Mouse (Mus musculus) intestine, embryonic 15.5 days (tissue): ENCODE measurements at regions not wholly inside any gene's neighbourhood (a gene's known extent, or its start where the extent isn't known, plus 50 kb on each side); places are given as distances from the start of the nearest gene placed in this dataset.

Experiments used
- ATAC-seq: fragments of 200-750 bp; cut with Nextera tagmentation; 2 replicates; pipeline ENCODE4 v1.8.0; 2017; ENCODE audit warnings: moderate TSS enrichment, moderate library complexity
- H3K27ac ChIP-seq: fragments of 300-500 bp; sonication (generic); 2 replicates; pipeline ENCODE4 v1.5.1; 2015; ENCODE audit warnings: mild to moderate bottlenecking, inconsistent platforms
- H3K27me3 ChIP-seq: fragments of 300-500 bp; sonication (generic); replicated peaks from 2 replicates; pipeline ENCODE4 v1.6.1; 2015; ENCODE audit warnings: inconsistent platforms
- H3K36me3 ChIP-seq: fragments of 300-500 bp; sonication (generic); 2 replicates; pipeline ENCODE4 v1.6.1; 2015; ENCODE audit warnings: inconsistent platforms
- H3K4me1 ChIP-seq: fragments of 300-500 bp; sonication (generic); replicated peaks from 2 replicates; pipeline ENCODE4 v1.6.1; 2015; ENCODE audit warnings: inconsistent platforms
- H3K4me2 ChIP-seq: fragments of 300-500 bp; sonication (generic); replicated peaks from 2 replicates; pipeline ENCODE4 v1.6.1; 2015; ENCODE audit warnings: mild to moderate bottlenecking, inconsistent platforms
- H3K4me3 ChIP-seq: fragments of 300-500 bp; sonication (generic); replicated peaks from 2 replicates; pipeline ENCODE4 v1.5.1; 2015; ENCODE audit warnings: inconsistent platforms
- H3K9ac ChIP-seq: fragments of 300-500 bp; sonication (generic); 2 replicates; pipeline ENCODE4 v1.6.1; 2015; ENCODE audit warnings: inconsistent platforms
- H3K9me3 ChIP-seq: fragments of 300-500 bp; sonication (generic); 2 replicates; pipeline ENCODE4 v1.6.1; 2016; ENCODE audit warnings: inconsistent platforms
- WGBS: fragments of 180-500 bp; shearing (Covaris S2); methylation state at CpG from one replicate; pipeline ENCODE4 v1.1.7; 2015; 5-methylcytosine and 5-hydroxymethylcytosine counted together

DNA sequence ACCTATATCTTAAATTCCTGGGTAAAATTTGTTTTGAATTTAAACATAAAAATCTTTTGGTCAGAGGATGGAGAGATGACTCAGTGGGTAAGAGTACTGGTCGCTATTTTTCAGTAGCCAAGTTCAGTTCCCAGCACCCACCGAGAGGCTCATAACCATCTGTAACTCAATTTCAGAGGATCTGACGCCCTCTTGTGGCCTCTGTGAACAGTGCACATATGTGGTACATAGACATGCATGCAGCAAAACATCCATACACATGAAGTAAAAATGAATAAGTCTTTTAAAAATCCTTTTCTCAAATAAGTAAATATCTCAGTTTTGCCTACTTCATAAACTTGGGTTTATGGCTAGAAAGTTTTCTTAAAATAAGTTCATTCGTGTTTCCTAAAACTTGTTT lies 163.4 kb upstream of the Kbtbd8 start:
- Histone ChIP-seq H3K4me1 (no peaks in the 10 kb centered on the region), H3K9me3 (no peaks in the 10 kb centered on the region), H3K36me3 (no peaks in the 10 kb centered on the region), H3K27me3 (no peaks in the 10 kb centered on the region), H3K4me3 (no peak overlapping the region), H3K4me2 (no peak overlapping the region), H3K27ac (no peak overlapping the region), H3K9ac (no peak overlapping the region)
- WGBS: 87% methylated on average over 4 of the region's 4 CpGs
- ATAC-seq: no peak

DNA sequence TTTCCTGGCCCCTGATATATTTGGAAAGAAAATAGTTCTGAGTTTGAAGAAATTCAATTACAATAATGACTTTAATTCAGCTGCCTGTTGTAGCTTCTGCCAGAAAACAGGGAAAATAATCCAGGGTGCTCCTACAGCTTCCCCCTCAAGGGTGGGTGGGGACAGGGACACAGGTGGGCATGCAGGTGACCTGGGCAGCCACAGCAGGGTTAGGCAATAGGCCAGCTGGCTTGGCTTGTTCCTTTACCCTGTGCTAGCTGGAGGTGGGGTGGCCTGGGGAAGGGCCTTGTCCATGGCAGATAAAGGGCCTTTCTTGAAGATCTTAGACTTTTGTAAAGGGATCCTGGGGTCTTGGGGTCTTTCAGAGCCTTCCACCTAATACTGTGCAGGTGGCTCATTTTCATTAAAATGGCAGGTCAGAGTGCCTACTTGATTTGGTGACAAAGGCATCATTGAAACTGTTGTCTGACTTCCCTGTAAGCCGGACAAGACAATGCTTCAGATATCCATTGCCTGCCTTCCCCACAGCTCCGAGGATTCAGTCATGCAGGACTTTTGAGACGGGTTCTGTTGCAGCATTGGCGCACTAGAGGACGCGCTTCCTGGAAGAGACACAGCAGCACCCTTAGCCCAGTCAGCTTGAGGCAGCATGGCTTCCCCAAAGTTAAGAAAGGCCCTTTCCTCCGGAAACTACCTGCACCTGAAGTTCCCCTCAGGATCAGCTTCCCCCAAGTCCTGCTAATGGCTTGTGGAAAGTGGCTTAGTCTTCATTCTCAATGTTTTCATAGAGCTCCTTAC lies 164.9 kb upstream of the Kbtbd8 start:
- ATAC-seq: no peak
- Histone ChIP-seq H3K27ac (no peak overlapping the region), H3K4me3 (no peak overlapping the region), H3K4me1 (no peaks in the 10 kb centered on the region), H3K4me2 (no peak overlapping the region), H3K27me3 (no peaks in the 10 kb centered on the region), H3K9me3 (no peaks in the 10 kb centered on the region), H3K36me3 (no peaks in the 10 kb centered on the region), H3K9ac (no peak overlapping the region)
- WGBS: 92% methylated on average over 7 of the region's 7 CpGs

DNA sequence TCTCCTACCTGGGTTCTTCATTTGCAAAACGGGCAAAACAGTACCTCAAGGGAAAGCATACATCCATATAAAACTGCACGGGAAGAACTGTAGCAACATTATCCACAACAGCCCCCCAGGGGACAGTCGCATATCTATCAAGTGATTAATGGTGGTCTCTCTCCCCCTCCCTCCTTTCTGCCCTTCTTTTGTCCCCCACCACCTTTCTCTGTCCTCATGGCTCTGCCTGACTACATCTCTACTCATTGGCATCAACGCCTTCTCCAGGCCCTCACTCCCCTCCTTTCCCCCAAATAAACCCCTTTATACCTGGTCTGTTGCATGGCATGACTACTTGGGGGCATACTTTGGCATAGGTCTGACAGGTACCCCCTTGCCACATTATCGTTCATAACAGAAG lies 166.1 kb upstream of the Kbtbd8 start:
- Histone ChIP-seq H3K27me3 (no peaks in the 10 kb centered on the region), H3K4me1 (no peaks in the 10 kb centered on the region; the same call in 1 of the 2 replicates), H3K9me3 (no peaks in the 10 kb centered on the region), H3K27ac (no peak overlapping the region), H3K4me2 (no peak overlapping the region), H3K36me3 (no peaks in the 10 kb centered on the region), H3K4me3 (no peak overlapping the region), H3K9ac (no peak overlapping the region)
- WGBS: 84% methylated on average over 5 of the region's 5 CpGs
- no peak for ATAC-seq

DNA sequence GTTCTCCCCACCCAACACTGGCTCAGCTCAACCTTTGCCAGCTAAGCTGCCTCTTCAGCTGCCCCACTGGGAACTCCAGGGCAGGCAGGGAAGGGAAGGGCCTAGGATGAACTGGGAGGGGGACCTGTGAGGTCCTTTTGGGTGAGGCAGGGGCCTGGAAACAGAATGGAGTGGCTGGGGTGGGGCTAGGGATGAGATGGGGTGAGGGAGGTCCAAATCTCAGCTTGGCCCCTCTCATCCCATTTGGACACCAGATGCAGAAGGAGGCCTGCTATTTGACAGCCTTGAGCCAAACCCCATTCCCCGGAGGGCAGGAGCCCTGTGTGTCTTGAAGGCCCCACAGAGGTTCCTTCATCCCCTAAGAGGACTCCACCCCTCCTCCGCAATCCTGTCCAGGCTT lies 166.7 kb upstream of the Kbtbd8 start:
- Histone ChIP-seq H3K36me3 (no peaks in the 10 kb centered on the region), H3K4me3 (no peak overlapping the region), H3K27ac (no peak overlapping the region), H3K4me2 (no peak overlapping the region), H3K4me1 (no peaks in the 10 kb centered on the region; the same call in 1 of the 2 replicates), H3K9me3 (no peaks in the 10 kb centered on the region), H3K27me3 (no peaks in the 10 kb centered on the region), H3K9ac (no peak overlapping the region)
- no peak for ATAC-seq
- 83% methylated on average over 2 of the region's 2 CpGs for WGBS

DNA sequence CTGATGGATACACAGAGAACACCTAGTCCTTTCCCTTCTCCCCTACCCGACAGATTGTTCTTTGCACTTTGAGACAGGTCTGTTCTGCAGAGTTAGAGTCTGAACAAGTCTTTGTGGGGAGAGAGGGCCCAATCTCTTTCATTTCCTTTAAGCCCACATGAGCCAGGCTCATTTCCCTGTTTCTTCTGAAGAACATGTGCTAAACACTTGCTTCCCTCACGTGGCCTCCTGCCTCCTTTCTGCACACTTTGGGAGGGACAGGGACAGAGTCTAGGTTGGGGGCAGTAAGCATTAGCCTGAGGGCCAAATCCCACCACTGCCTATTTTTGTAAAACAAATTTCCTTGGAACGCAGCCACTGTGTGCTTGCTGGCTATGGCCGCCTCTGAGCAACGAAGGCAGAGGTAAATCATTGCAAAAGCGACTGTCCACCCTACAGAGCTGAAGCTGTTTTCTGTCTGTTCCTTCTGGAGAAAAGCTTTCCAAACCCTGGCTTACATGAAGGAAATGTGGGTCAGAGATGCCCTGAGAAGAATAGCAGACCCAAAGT lies 170.6 kb upstream of the Kbtbd8 start:
- H3K4me3 ChIP-seq: no peak overlapping the region
- no peaks in the 10 kb centered on the region for H3K9me3 ChIP-seq
- H3K36me3 ChIP-seq: no peaks in the 10 kb centered on the region
- H3K4me2 ChIP-seq: no peak overlapping the region
- no peaks in the 10 kb centered on the region for H3K27me3 ChIP-seq
- WGBS: 52% methylated on average over 6 of the region's 6 CpGs
- 0 out of 2 replicates have a peak overlapping the region, but pooled peaks have one; percentile 13 for H3K27ac ChIP-seq
- no peak for ATAC-seq
- no peak overlapping the region for H3K9ac ChIP-seq
- peaks cover 6% of the 10 kb centered on the region; the same call in 1 of the 2 replicates for H3K4me1 ChIP-seq

DNA sequence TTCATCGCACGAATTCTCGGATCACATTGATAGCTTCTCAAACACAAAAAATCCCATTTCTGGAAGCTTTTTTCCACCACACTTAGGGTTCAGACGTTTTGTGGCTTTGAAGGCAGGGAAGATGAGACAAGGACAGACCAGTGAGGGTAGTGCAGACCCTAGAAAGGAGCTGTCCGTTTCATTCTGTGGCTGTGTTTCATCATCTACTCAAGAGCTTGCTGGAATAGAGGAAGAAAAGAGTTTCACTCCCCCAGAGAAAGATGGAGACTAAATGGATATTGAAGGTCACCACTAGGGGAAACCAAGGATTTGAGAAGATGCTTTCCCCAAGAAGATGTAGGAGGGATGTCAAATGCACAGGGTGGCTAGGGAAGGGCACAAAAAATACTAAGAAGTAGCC lies 171.3 kb upstream of the Kbtbd8 start:
- WGBS: 76% methylated on average over 5 of the region's 5 CpGs
- Histone ChIP-seq H3K4me2 (no peak overlapping the region), H3K27ac (no peak overlapping the region), H3K4me3 (no peak overlapping the region), H3K27me3 (no peaks in the 10 kb centered on the region), H3K9me3 (no peaks in the 10 kb centered on the region), H3K9ac (no peak overlapping the region), H3K4me1 (peaks cover 6% of the 10 kb centered on the region; the same call in 1 of the 2 replicates), H3K36me3 (no peaks in the 10 kb centered on the region)
- no peak for ATAC-seq

DNA sequence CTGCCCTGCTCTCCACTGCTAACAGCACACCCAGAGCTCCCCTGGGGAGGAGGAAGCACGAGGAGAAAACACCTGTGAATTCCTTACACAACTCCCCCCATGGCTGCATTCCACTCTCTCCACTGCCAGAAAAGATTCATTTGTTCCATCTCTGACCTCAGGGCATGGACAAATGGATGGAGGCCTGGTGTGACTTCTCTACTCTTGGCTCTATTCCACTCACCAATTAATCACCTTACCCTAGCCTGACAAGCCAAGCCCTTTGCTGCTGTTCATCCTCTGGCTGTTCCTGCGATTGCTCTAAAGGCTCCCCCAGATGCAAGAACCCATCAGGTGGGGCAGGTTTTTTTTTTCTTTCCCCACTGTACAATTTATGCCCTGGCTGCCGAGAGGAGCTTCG lies 172.8 kb upstream of the Kbtbd8 start:
- Histone ChIP-seq H3K27me3 (no peaks in the 10 kb centered on the region), H3K36me3 (no peaks in the 10 kb centered on the region), H3K4me1 (peaks cover 6% of the 10 kb centered on the region; the same call in 1 of the 2 replicates), H3K9me3 (no peaks in the 10 kb centered on the region), H3K4me2 (no peak overlapping the region), H3K9ac (no peak overlapping the region), H3K27ac (no peak overlapping the region), H3K4me3 (no peak overlapping the region)
- WGBS: 31% methylated on average over 4 of the region's 4 CpGs
- no peak for ATAC-seq

DNA sequence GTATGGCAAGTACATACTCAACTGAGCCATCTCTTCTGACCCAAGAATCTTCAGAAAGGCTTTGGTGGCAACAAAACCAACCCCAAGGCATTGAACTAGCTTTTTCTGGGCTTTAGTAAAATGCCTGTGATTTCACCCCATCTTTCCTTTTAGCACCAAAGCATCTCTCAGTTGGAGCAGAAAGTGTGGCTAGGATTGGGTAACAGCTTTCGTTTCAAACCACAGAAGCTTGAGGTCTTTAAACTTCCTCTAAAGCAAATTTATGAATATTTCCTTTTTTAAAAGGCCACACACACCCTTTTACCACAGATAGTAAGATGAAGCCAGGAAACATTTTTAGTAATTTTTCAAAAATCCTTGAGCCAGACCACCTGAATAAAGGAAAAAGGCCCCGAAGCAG lies 178.1 kb upstream of the Kbtbd8 start:
- no peaks in the 10 kb centered on the region for H3K27me3 ChIP-seq
- H3K9ac ChIP-seq: no peak overlapping the region
- H3K27ac ChIP-seq: no peak overlapping the region
- H3K4me2 ChIP-seq: no peak overlapping the region
- H3K4me3 ChIP-seq: no peak overlapping the region
- H3K9me3 ChIP-seq: no peaks in the 10 kb centered on the region
- H3K36me3 ChIP-seq: no peaks in the 10 kb centered on the region
- WGBS: 90% methylated on average over 2 of the region's 2 CpGs
- ATAC-seq: no peak
- H3K4me1 ChIP-seq: 0 out of 2 replicates have a peak, but pooled peaks cover under 1% of the 10 kb centered on the region

DNA sequence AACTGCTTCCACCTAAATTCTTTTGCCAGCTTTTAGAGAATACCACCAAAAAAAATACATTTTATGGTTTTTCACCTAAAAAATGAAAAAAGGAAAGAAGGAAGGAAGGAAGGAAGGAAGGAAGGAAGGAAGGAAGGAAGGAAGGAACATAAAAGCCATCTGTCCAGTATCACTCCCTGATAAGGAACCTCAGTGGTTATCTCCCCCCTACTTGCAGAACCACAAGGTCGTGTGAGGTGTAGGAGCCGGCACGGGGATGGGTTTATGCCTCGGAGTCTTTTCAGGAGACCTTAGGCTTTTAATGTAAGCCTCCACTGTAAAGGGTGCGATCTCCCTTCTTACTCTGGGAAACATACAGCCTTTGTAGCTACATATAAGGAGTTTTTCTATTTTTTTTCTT lies 180.8 kb upstream of the Kbtbd8 start:
- Histone ChIP-seq H3K27me3 (no peaks in the 10 kb centered on the region), H3K9me3 (no peaks in the 10 kb centered on the region), H3K4me3 (no peak overlapping the region), H3K4me1 (no peaks in the 10 kb centered on the region), H3K36me3 (no peaks in the 10 kb centered on the region), H3K27ac (no peak overlapping the region), H3K9ac (no peak overlapping the region), H3K4me2 (no peak overlapping the region)
- WGBS: 79% methylated on average over 5 of the region's 5 CpGs
- no peak for ATAC-seq

DNA sequence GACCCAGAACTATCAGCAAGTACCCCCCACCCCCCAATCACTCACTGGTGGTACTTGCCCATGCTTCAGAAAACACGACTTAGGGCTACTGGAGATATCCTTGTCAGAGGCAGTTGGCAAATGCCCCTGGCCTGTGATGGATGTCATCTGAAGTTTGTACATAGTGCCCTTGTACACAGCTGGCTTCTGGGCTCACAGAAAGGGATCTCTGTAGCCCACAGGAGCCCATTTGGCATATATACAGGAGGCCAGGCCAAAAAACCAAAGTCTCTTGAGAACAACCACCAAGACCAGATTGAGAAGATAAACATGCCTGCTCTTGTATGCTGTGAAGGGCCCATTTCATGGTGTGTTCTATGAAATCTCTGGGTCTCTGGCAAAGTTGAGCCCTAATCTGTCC lies 181.3 kb upstream of the Kbtbd8 start:
- Histone ChIP-seq H3K9me3 (no peaks in the 10 kb centered on the region), H3K36me3 (no peaks in the 10 kb centered on the region), H3K4me3 (no peak overlapping the region), H3K27me3 (no peaks in the 10 kb centered on the region), H3K4me2 (no peak overlapping the region), H3K4me1 (no peaks in the 10 kb centered on the region), H3K27ac (no peak overlapping the region), H3K9ac (no peak overlapping the region)
- no peak for ATAC-seq
- WGBS: 83% methylated on average over 1 of the region's 1 CpGs

DNA sequence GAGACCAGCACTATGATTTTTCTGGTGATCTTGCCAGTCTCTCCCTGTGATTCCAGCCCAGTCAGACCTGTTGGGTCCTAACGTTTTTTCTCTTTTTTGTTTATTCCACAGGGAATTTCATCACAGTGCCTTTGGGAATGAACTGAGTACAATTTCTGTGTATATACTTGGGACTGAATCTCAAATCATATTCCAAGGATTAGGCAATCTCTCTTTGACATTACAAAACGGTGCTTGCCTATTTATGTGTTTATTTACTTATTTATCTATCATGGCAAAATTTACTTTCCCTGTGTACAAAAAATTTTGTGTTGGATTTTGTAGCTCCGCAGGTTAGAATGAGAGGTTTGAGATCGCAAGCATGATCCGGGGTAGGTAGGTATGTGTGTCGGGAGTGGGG lies 189.2 kb upstream of the Kbtbd8 start:
- Histone ChIP-seq H3K9ac (no peak overlapping the region), H3K9me3 (no peaks in the 10 kb centered on the region), H3K27me3 (no peaks in the 10 kb centered on the region), H3K4me3 (no peak overlapping the region), H3K4me2 (no peak overlapping the region), H3K4me1 (no peaks in the 10 kb centered on the region), H3K36me3 (no peaks in the 10 kb centered on the region), H3K27ac (no peak overlapping the region)
- no peak for ATAC-seq
- 87% methylated on average over 6 of the region's 6 CpGs for WGBS

DNA sequence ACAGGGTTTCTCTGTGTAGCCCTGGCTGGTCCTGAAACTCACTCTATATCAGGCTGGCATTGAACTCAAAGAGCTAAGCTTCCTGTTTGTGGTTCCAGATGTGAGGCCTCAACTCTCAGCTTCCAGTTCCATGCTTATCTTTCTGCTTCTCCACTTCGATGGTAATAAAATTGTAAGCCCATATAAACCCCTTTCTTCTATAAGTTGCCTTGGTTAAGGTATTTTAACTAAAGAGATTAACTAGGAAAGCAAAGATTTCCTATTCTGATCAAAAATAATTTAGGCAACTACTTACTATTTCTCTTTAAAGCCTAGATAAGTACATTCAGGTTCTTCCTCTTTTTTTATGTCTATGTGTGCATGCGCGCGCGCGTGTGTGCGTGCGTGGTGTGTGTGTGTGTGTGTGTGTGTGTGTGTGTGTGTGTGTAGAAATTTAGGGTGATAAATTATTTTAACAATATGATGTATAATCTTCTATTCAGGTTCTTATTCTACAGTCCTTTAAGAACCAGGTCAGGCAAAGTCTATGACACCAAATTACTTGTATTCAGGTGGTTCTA lies 190.3 kb upstream of the Kbtbd8 start:
- Histone ChIP-seq H3K36me3 (no peaks in the 10 kb centered on the region), H3K9ac (no peak overlapping the region), H3K4me2 (no peak overlapping the region), H3K27ac (no peak overlapping the region), H3K4me1 (no peaks in the 10 kb centered on the region), H3K4me3 (no peak overlapping the region), H3K9me3 (no peaks in the 10 kb centered on the region), H3K27me3 (no peaks in the 10 kb centered on the region)
- WGBS: 92% methylated on average over 8 of the region's 8 CpGs
- ATAC-seq: no peak

DNA sequence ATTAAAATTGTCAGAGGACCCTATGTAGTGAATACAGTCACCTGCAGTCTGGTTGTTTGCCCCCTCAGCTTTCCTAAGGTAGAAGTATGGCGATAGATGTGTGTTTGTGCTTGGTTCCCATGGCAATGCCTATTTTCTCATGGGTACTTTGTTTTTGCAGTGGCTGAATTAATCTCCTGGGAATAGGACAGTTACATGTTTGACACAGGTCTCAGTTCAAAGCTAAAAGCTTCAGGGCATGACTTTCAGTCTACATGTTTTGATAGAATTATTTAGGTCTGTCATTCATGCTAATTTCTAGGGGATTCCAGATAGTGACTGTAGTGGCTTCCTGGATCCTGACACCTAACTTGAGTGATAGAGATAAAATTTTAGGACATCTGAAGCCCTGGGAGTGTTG lies 191.6 kb upstream of the Kbtbd8 start:
- Histone ChIP-seq H3K27ac (no peak overlapping the region), H3K9ac (no peak overlapping the region), H3K9me3 (no peaks in the 10 kb centered on the region), H3K4me3 (no peak overlapping the region), H3K27me3 (no peaks in the 10 kb centered on the region), H3K4me1 (no peaks in the 10 kb centered on the region), H3K36me3 (no peaks in the 10 kb centered on the region), H3K4me2 (no peak overlapping the region)
- WGBS: 83% methylated on average over 1 of the region's 1 CpGs
- ATAC-seq: no peak
